Mouse (Mus musculus): ENCODE data around the gene N4bp1. TPM values are rescaled to one million over a fixed set of nuclear protein-coding genes. Genes with fewer than 3 reads are reported as not detected.

Gene N4bp1
- total RNA-seq, 2 experiments from 2014 or later, result 39.8 to 41.5 TPM

GRCm38 (mm10) chr8:86894194-86894761 lies 9.2 kb upstream of the N4bp1 start:
- no peak for TF ChIP-seq CTCF (IDR thresholded peaks at IDR 0.05)
- Histone ChIP-seq H3K27ac (no peak overlapping the region), H3K4me3 (no peak overlapping the region)
- DNase-seq (ENCODE audit: extremely low spot score in 1 of 2, low spot score in 2 of 2), result no peak
- intact Hi-C loops (cut with DNase I), result no loop called here

GRCm38 (mm10) chr8:86893554-86893953 lies 8.5 kb upstream of the N4bp1 start:
- intact Hi-C loops (cut with DNase I), result no loop called here
- TF ChIP-seq CTCF (IDR thresholded peaks at IDR 0.05), result no peak
- no peak overlapping the region for H3K4me3 ChIP-seq
- H3K27ac ChIP-seq, result no peak overlapping the region
- no peak for DNase-seq (ENCODE audit: extremely low spot score in 1 of 2, low spot score in 2 of 2)

GRCm38 (mm10) chr8:86891533-86891932 lies 6.5 kb upstream of the N4bp1 start:
- no peak for DNase-seq (ENCODE audit: extremely low spot score in 1 of 2, low spot score in 2 of 2)
- Histone ChIP-seq H3K27ac (no peak overlapping the region), H3K4me3 (no peak overlapping the region)
- TF ChIP-seq CTCF (IDR thresholded peaks at IDR 0.05), result no peak
- intact Hi-C loops (cut with DNase I), result no loop called here

GRCm38 (mm10) chr8:86888058-86888939 lies 3.2 kb upstream of the N4bp1 start:
- intact Hi-C loops (cut with DNase I), result no loop called here
- TF ChIP-seq CTCF (IDR thresholded peaks at IDR 0.05), result peak; percentile 6; the same call in 1 of the 2 replicates
- no peak for DNase-seq (ENCODE audit: extremely low spot score in 1 of 2, low spot score in 2 of 2)
- Histone ChIP-seq H3K27ac (no peak overlapping the region), H3K4me3 (no peak overlapping the region)

- peak overlapping the region; percentile 92 for H3K4me3 ChIP-seq
- H3K27ac ChIP-seq, result peak overlapping the region; percentile 88; the same call in 1 of the 2 replicates
- TF ChIP-seq CTCF (IDR thresholded peaks at IDR 0.05), result no peak
- intact Hi-C loops (cut with DNase I), result loop anchor here (1.0 kb wide), 2 partner anchors 139 to 261 kb away; partner anchors contain the start of genes Gm10638 and Siah1a
- peak; percentile 26 for DNase-seq (ENCODE audit: extremely low spot score in 1 of 2, low spot score in 2 of 2)
Measured at GRCm38 (mm10) chr8:86884067-86884466, 991 bp downstream of the N4bp1 start.

- Histone ChIP-seq H3K4me3 (peak overlapping the region; percentile 92; the same call in 1 of the 2 replicates), H3K27ac (no peak overlapping the region)
- TF ChIP-seq CTCF (IDR thresholded peaks at IDR 0.05), result no peak
- DNase-seq (ENCODE audit: extremely low spot score in 1 of 2, low spot score in 2 of 2), result no peak
- intact Hi-C loops (cut with DNase I), result no loop called here
Measured at GRCm38 (mm10) chr8:86882568-86883478, 2.2 kb downstream of the N4bp1 start.

GRCm38 (mm10) chr8:86881951-86882350 lies 3.1 kb downstream of the N4bp1 start:
- intact Hi-C loops (cut with DNase I), result no loop called here
- DNase-seq (ENCODE audit: extremely low spot score in 1 of 2, low spot score in 2 of 2), result no peak
- Histone ChIP-seq H3K4me3 (no peak overlapping the region), H3K27ac (no peak overlapping the region)
- TF ChIP-seq CTCF (IDR thresholded peaks at IDR 0.05), result no peak

GRCm38 (mm10) chr8:86881068-86881609 lies 3.9 kb downstream of the N4bp1 start:
- DNase-seq (ENCODE audit: extremely low spot score in 1 of 2, low spot score in 2 of 2), result no peak
- no peak overlapping the region for H3K4me3 ChIP-seq
- TF ChIP-seq CTCF (IDR thresholded peaks at IDR 0.05), result no peak
- intact Hi-C loops (cut with DNase I), result no loop called here
- no peak overlapping the region for H3K27ac ChIP-seq

- Histone ChIP-seq H3K4me3 (no peak overlapping the region), H3K27ac (no peak overlapping the region)
- TF ChIP-seq CTCF (IDR thresholded peaks at IDR 0.05), result no peak
- intact Hi-C loops (cut with DNase I), result no loop called here
- no peak for DNase-seq (ENCODE audit: extremely low spot score in 1 of 2, low spot score in 2 of 2)
Measured at GRCm38 (mm10) chr8:86876831-86877230, 8.2 kb downstream of the N4bp1 start.

GRCm38 (mm10) chr8:86874055-86874454 lies 11.0 kb downstream of the N4bp1 start:
- DNase-seq (ENCODE audit: extremely low spot score in 1 of 2, low spot score in 2 of 2), result no peak
- TF ChIP-seq CTCF (IDR thresholded peaks at IDR 0.05), result no peak
- H3K4me3 ChIP-seq, result no peak overlapping the region
- intact Hi-C loops (cut with DNase I), result no loop called here
- no peak overlapping the region for H3K27ac ChIP-seq

GRCm38 (mm10) chr8:86873151-86873550 lies 11.9 kb downstream of the N4bp1 start:
- H3K4me3 ChIP-seq, result no peak overlapping the region
- no peak for DNase-seq (ENCODE audit: extremely low spot score in 1 of 2, low spot score in 2 of 2)
- no peak overlapping the region for H3K27ac ChIP-seq
- no peak for TF ChIP-seq CTCF (IDR thresholded peaks at IDR 0.05)
- intact Hi-C loops (cut with DNase I), result no loop called here
